Mouse (Mus musculus) frontal cortex, postnatal 10 days (tissue): Measurements from ENCODE around the gene Gp1ba.

Source experiments
- DNase-seq, 2 experiments: peaks; one replicate each; pipeline ENCODE4 v3.0.0; 2022; ENCODE audit warnings: low spot score in 2 of 2, mixed read lengths in 1 of 2

The Gp1ba gene

GRCm38 (mm10) chr11:70629557-70629956 lies 9.4 kb upstream of the Gp1ba start:
- no peak for DNase-seq

GRCm38 (mm10) chr11:70630129-70630528 lies 8.8 kb upstream of the Gp1ba start:
- no peak for DNase-seq

GRCm38 (mm10) chr11:70635601-70636000 lies 3.3 kb upstream of the Gp1ba start:
- DNase-seq: no peak

- no peak for DNase-seq
Observed at GRCm38 (mm10) chr11:70637764-70638163, 1.2 kb upstream of the Gp1ba start.

GRCm38 (mm10) chr11:70638293-70638692 lies 629 bp upstream of the Gp1ba start:
- no peak for DNase-seq

- DNase-seq: no peak
Observed at GRCm38 (mm10) chr11:70639976-70640375, 1.1 kb downstream of the Gp1ba start.

GRCm38 (mm10) chr11:70641241-70641640 lies 2.3 kb downstream of the Gp1ba start:
- no peak for DNase-seq

GRCm38 (mm10) chr11:70643051-70643450 lies 4.1 kb downstream of the Gp1ba start:
- no peak for DNase-seq

- no peak for DNase-seq
Observed at GRCm38 (mm10) chr11:70644564-70645103, 5.7 kb downstream of the Gp1ba start.

GRCm38 (mm10) chr11:70645461-70646258 lies 6.7 kb downstream of the Gp1ba start:
- DNase-seq: no peak

- no peak for DNase-seq
Observed at GRCm38 (mm10) chr11:70646259-70646555, 7.3 kb downstream of the Gp1ba start.

- peak; percentile 95 to 97 for DNase-seq
Observed at GRCm38 (mm10) chr11:70646691-70647650, 8.0 kb downstream of the Gp1ba start, which contains the start of the genes Rnf167 and Slc25a11. Gene Rnf167 (plus strand): TSS chr11:70647235. Gene Slc25a11 (minus strand): TSS chr11:70647479.

GRCm38 (mm10) chr11:70647716-70648420 lies 8.9 kb downstream of the Gp1ba start:
- peak in 1 of 2 experiments; percentile 47 for DNase-seq

GRCm38 (mm10) chr11:70648512-70648911 lies 9.6 kb downstream of the Gp1ba start:
- no peak for DNase-seq

GRCm38 (mm10) chr11:70649185-70649734 lies 10.3 kb downstream of the Gp1ba start:
- DNase-seq: no peak

- DNase-seq: no peak
Observed at GRCm38 (mm10) chr11:70650322-70651175, 11.6 kb downstream of the Gp1ba start.

GRCm38 (mm10) chr11:70651391-70651790 lies 12.5 kb downstream of the Gp1ba start:
- no peak for DNase-seq

- DNase-seq: no peak
Observed at GRCm38 (mm10) chr11:70652029-70652883, 13.3 kb downstream of the Gp1ba start.

- no peak for DNase-seq
Observed at GRCm38 (mm10) chr11:70652884-70653344, 14.0 kb downstream of the Gp1ba start.
